Mouse (Mus musculus): ENCODE results near the gene Rmnd5a. TPM values are rescaled to one million over a fixed set of nuclear protein-coding genes. Genes with fewer than 3 reads are reported as not detected.
"Not testable (repeated sequence)": the region's sequence is repeated elsewhere in the genome, so short reads cannot be mapped to it uniquely, and the experiment has no call there.

The Rmnd5a gene
- polyA plus RNA-seq, 2 experiments, result 10.0 to 35.9 TPM

GRCm38 (mm10) chr6:71457956-71458608 is 17.6 kb upstream of the Rmnd5a start:
- H3K27ac ChIP-seq (replicated peaks; ENCODE audit: low read depth, low read length), result no peak overlapping the region
- H3K4me1 ChIP-seq (ENCODE audit: control insufficient read depth, insufficient read depth, low read length), result no peaks in the 10 kb centered on the region
- no peak overlapping the region for H3K4me2 ChIP-seq (replicated peaks; ENCODE audit: low read depth, low read length, severe bottlenecking)
- no peaks in the 10 kb centered on the region for H3K36me3 ChIP-seq (ENCODE audit: control insufficient read depth, insufficient read depth, low read length)
- no peak overlapping the region for H3K4me3 ChIP-seq (replicated peaks; ENCODE audit: low read length)
- no peak for TF ChIP-seq POLR2A (IDR thresholded peaks at IDR 0.05; ENCODE audit: borderline replicate concordance, extremely low read depth, insufficient read depth, insufficient read length)
- ATAC-seq (ENCODE audit: low FRiP score, low read depth) (no peak), DNase-seq (ENCODE audit: low spot score) (no peak)
- H3K9ac ChIP-seq (ENCODE audit: low read depth, low read length, severe bottlenecking), result no peak overlapping the region
- WGBS, result 68% methylated on average over 8 of the region's 8 CpGs
- H3K9me3 ChIP-seq (ENCODE audit: control insufficient read depth, low read length), result no peaks in the 10 kb centered on the region
- H3K27me3 ChIP-seq (ENCODE audit: control insufficient read depth, insufficient read depth, low read length), result no peaks in the 10 kb centered on the region

DNA sequence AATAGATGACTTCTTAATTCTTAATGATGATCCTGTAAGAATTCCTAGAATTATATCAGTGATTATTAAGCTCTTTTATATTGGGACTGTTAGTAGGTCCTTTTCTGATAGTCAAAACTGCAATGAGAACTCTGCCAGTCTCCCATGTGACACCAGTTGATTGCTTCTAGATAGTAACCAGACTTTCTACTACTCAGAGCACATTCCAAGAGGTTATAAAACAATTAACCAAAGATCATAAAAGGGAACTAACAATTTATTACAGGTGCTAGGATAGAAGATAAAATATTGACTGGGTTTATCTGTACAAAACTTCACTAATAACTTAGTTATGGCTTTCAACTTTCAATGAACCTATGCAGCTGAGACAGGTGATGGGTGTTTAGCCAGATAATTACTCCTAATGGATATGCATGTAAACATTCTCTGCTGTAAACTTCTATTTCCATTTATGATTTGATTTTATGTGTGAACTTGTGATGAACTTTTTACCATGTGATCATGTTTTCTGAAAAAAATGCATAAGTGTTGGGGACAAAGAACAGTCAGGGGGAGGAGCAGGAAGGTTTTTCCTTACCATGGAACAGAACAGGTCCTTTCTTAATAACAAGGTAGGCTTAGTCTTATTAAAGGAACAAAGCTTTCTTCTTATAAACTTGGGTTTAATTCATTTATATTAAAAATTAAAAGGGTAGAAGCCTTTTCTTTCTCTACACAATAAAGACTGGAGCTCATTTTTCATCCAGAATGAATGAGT is 13.7 kb upstream of the Rmnd5a start:
- not testable (repeated sequence) for H3K27me3 ChIP-seq (ENCODE audit: control insufficient read depth, insufficient read depth, low read length); H3K4me2 ChIP-seq (replicated peaks; ENCODE audit: low read depth, low read length, severe bottlenecking); H3K27ac ChIP-seq (replicated peaks; ENCODE audit: low read depth, low read length); DNase-seq (ENCODE audit: low spot score); H3K4me3 ChIP-seq (replicated peaks; ENCODE audit: low read length); H3K36me3 ChIP-seq (ENCODE audit: control insufficient read depth, insufficient read depth, low read length); H3K9ac ChIP-seq (ENCODE audit: low read depth, low read length, severe bottlenecking); ATAC-seq (ENCODE audit: low FRiP score, low read depth); H3K4me1 ChIP-seq (ENCODE audit: control insufficient read depth, insufficient read depth, low read length); H3K9me3 ChIP-seq (ENCODE audit: control insufficient read depth, low read length)

GRCm38 (mm10) chr6:71452792-71453191 is 12.4 kb upstream of the Rmnd5a start:
- Histone ChIP-seq H3K36me3 (ENCODE audit: control insufficient read depth, insufficient read depth, low read length) (no peaks in the 10 kb centered on the region), H3K4me2 (replicated peaks; ENCODE audit: low read depth, low read length, severe bottlenecking) (no peak overlapping the region), H3K4me3 (replicated peaks; ENCODE audit: low read length) (no peak overlapping the region), H3K9me3 (ENCODE audit: control insufficient read depth, low read length) (no peaks in the 10 kb centered on the region), H3K27ac (replicated peaks; ENCODE audit: low read depth, low read length) (no peak overlapping the region), H3K27me3 (ENCODE audit: control insufficient read depth, insufficient read depth, low read length) (no peaks in the 10 kb centered on the region), H3K4me1 (ENCODE audit: control insufficient read depth, insufficient read depth, low read length) (no peaks in the 10 kb centered on the region), H3K9ac (ENCODE audit: low read depth, low read length, severe bottlenecking) (no peak overlapping the region)
- ATAC-seq (ENCODE audit: low FRiP score, low read depth), result no peak
- DNase-seq (ENCODE audit: low spot score), result no peak
- no peak for TF ChIP-seq POLR2A (IDR thresholded peaks at IDR 0.05; ENCODE audit: borderline replicate concordance, extremely low read depth, insufficient read depth, insufficient read length)
- 79% methylated on average over 2 of the region's 2 CpGs for WGBS

GRCm38 (mm10) chr6:71445560-71445959 is 5.1 kb upstream of the Rmnd5a start:
- 85% methylated on average over 6 of the region's 6 CpGs for WGBS
- Histone ChIP-seq H3K9ac (ENCODE audit: low read depth, low read length, severe bottlenecking) (no peak overlapping the region), H3K4me1 (ENCODE audit: control insufficient read depth, insufficient read depth, low read length) (peaks cover 7% of the 10 kb centered on the region; the same call in 1 of the 2 replicates), H3K9me3 (ENCODE audit: control insufficient read depth, low read length) (no peaks in the 10 kb centered on the region), H3K27me3 (ENCODE audit: control insufficient read depth, insufficient read depth, low read length) (no peaks in the 10 kb centered on the region), H3K4me3 (replicated peaks; ENCODE audit: low read length) (no peak overlapping the region), H3K4me2 (replicated peaks; ENCODE audit: low read depth, low read length, severe bottlenecking) (no peak overlapping the region), H3K27ac (replicated peaks; ENCODE audit: low read depth, low read length) (no peak overlapping the region), H3K36me3 (ENCODE audit: control insufficient read depth, insufficient read depth, low read length) (no peaks in the 10 kb centered on the region)
- ATAC-seq (ENCODE audit: low FRiP score, low read depth), result no peak
- DNase-seq (ENCODE audit: low spot score), result no peak
- no peak for TF ChIP-seq POLR2A (IDR thresholded peaks at IDR 0.05; ENCODE audit: borderline replicate concordance, extremely low read depth, insufficient read depth, insufficient read length)

DNA sequence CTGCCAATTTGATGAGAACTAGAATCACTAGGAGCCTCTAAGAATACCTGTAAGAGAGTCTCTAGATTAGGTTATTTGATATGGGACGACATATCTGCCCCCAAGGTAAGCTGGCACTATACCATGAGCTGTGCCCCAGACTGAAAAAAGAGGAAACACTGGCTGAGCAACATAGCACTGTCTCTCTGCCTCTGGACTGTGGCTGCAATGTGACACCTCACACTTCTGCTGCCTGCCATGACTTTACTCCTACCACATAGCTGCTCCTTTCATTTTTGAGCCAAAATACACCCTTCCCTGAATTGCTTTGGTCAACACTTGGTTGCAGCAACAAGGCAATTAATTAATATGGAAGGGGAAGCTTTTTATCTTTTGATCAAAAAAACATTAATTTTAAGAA is 4.3 kb upstream of the Rmnd5a start:
- no peak overlapping the region for H3K4me2 ChIP-seq (replicated peaks; ENCODE audit: low read depth, low read length, severe bottlenecking)
- H3K4me1 ChIP-seq (ENCODE audit: control insufficient read depth, insufficient read depth, low read length), result peaks cover 7% of the 10 kb centered on the region; the same call in 1 of the 2 replicates
- H3K4me3 ChIP-seq (replicated peaks; ENCODE audit: low read length), result no peak overlapping the region
- H3K36me3 ChIP-seq (ENCODE audit: control insufficient read depth, insufficient read depth, low read length), result no peaks in the 10 kb centered on the region
- no peak overlapping the region for H3K9ac ChIP-seq (ENCODE audit: low read depth, low read length, severe bottlenecking)
- DNase-seq (ENCODE audit: low spot score) (no peak), ATAC-seq (ENCODE audit: low FRiP score, low read depth) (no peak)
- TF ChIP-seq POLR2A (IDR thresholded peaks at IDR 0.05; ENCODE audit: borderline replicate concordance, extremely low read depth, insufficient read depth, insufficient read length), result no peak
- H3K27ac ChIP-seq (replicated peaks; ENCODE audit: low read depth, low read length), result no peak overlapping the region
- H3K27me3 ChIP-seq (ENCODE audit: control insufficient read depth, insufficient read depth, low read length), result no peaks in the 10 kb centered on the region
- 52% methylated on average over 1 of the region's 1 CpGs for WGBS
- H3K9me3 ChIP-seq (ENCODE audit: control insufficient read depth, low read length), result no peaks in the 10 kb centered on the region
